8 mouse cellular contexts compared by ENCODE assay signal in the genomic region with DNA sequence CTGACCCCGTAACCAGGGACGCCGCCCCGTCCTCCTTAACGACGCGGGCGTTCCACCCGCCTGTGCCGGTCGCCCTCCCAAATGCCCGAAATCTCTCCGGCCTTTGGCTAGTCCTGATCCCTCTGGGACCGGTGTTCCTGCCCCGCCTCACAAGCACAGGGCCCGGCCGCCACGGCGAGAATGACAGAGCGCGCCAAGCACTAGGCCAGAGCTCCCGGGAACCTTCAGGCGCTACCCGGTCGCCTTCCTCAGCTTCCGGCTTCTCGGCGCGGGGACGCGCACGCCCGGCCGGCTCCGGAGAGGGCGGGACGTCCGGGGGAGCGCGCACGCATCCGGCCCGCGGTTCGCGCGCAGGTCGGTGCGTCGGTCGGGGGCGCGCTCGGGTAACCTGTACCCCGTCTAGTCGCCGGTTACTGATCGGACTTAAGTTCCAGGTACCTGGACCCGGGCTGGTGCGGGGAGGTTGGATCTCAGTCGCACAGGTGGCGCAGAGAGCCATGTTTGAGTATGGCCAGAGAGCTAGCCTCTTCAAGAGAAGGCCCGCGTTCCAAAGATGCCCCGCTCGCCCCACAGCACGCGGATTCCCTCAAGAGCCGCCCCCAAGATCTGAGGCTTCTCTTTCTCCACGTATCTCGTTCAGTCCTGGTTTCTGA. TPM values are rescaled to one million over a fixed set of nuclear protein-coding genes. Genes with fewer than 3 reads are reported as not detected.
DNase-seq lines count a peak whose midpoint lies in the region; ATAC-seq lines count a peak whose summit lies in the region.

A gene (plus strand): TSS at position 41 of the 653 bp plus-strand sequence.

- peak; percentile 88 to 91 for DNase-seq in CD8-positive naive resting alpha-beta T cell, adult 2 months (ENCODE audit: low read depth in 2 of 2, low spot score in 2 of 2)
- DNase-seq in c-Kit-positive CD71-negative TER-119-negative erythroid progenitor cells, embryonic 14.5 days (ENCODE audit: low read depth) = peak; percentile 75
- peak; percentile 95 for DNase-seq in forebrain, embryonic 11.5 days (ENCODE audit: low spot score)
- peak; percentile 93 to 96 for DNase-seq in kidney, postnatal 36 days
- DNase-seq in telencephalon, adult 2 months (ENCODE audit: low read depth, low spot score) = peak; percentile 82

- peak within 1 kb of the TSS; percentile 77 for H3K9ac ChIP-seq in forebrain, embryonic 11.5 days (ENCODE audit: low read length)
- peak within 1 kb of the TSS; percentile 80 for H3K9ac ChIP-seq in heart, embryonic 16.5 days (ENCODE audit: low read length)
- peak within 1 kb of the TSS; percentile 80 for H3K9ac ChIP-seq in liver, embryonic 15.5 days
- H3K9ac ChIP-seq in neural tube, embryonic 12.5 days = peak within 1 kb of the TSS; percentile 78

- H3K36me3 ChIP-seq in forebrain, embryonic 11.5 days (ENCODE audit: control insufficient read depth, insufficient read depth, low read length) = no peaks in the 10 kb centered on the region
- H3K36me3 ChIP-seq in heart, embryonic 16.5 days (ENCODE audit: control insufficient read depth, insufficient read depth) = 0 out of 2 replicates have a peak, but pooled peaks cover 6% of the 10 kb centered on the region
- peaks cover 6% of the 10 kb centered on the region; the same call in 1 of the 2 replicates for H3K36me3 ChIP-seq in liver, embryonic 15.5 days (replicated peaks)
- no peaks in the 10 kb centered on the region for H3K36me3 ChIP-seq in neural tube, embryonic 12.5 days

- ATAC-seq in forebrain, embryonic 11.5 days (replicated peaks; ENCODE audit: low FRiP score) = peak; percentile 94
- peak; percentile 94 for ATAC-seq in heart, embryonic 16.5 days (replicated peaks; ENCODE audit: extremely low read depth, insufficient read depth, low FRiP score)
- peak; percentile 96 for ATAC-seq in liver, embryonic 15.5 days (ENCODE audit: insufficient read depth)
- ATAC-seq in neural tube, embryonic 12.5 days (ENCODE audit: low FRiP score, low read depth) = peak; percentile 95

- under 1% methylated on average over 70 of the region's 71 CpGs for WGBS in forebrain, embryonic 11.5 days
- WGBS in heart, embryonic 16.5 days = under 1% methylated on average over 71 of the region's 71 CpGs
- WGBS in liver, embryonic 15.5 days (ENCODE audit: insufficient replicate concordance) = under 1% methylated on average over 71 of the region's 71 CpGs
- WGBS in neural tube, embryonic 12.5 days = under 1% methylated on average over 71 of the region's 71 CpGs

- no peaks in the 10 kb centered on the region for H3K9me3 ChIP-seq in forebrain, embryonic 11.5 days (ENCODE audit: control insufficient read depth, low read length)
- H3K9me3 ChIP-seq in heart, embryonic 16.5 days (replicated peaks; ENCODE audit: control insufficient read depth, low read length) = no peaks in the 10 kb centered on the region
- H3K9me3 ChIP-seq in liver, embryonic 15.5 days (replicated peaks) = no peaks in the 10 kb centered on the region
- no peaks in the 10 kb centered on the region for H3K9me3 ChIP-seq in neural tube, embryonic 12.5 days

- H3K4me2 ChIP-seq in forebrain, embryonic 11.5 days (ENCODE audit: low read depth, low read length, severe bottlenecking) = peak within 1 kb of the TSS; percentile 67
- H3K4me2 ChIP-seq in heart, embryonic 16.5 days (ENCODE audit: low read depth, low read length) = peak within 1 kb of the TSS; percentile 71
- peak within 1 kb of the TSS; percentile 85 for H3K4me2 ChIP-seq in liver, embryonic 15.5 days
- H3K4me2 ChIP-seq in neural tube, embryonic 12.5 days (replicated peaks) = peak within 1 kb of the TSS; percentile 73

- H3K4me3 ChIP-seq in forebrain, embryonic 11.5 days (ENCODE audit: low read depth, low read length) = peak within 1 kb of the TSS; percentile 72
- peak within 1 kb of the TSS; percentile 68 for H3K4me3 ChIP-seq in heart, embryonic 16.5 days (ENCODE audit: low read length)
- H3K4me3 ChIP-seq in liver, embryonic 15.5 days (replicated peaks) = peak within 1 kb of the TSS; percentile 96
- peak within 1 kb of the TSS; percentile 75 for H3K4me3 ChIP-seq in neural tube, embryonic 12.5 days

- H3K4me1 ChIP-seq in forebrain, embryonic 11.5 days (replicated peaks; ENCODE audit: control insufficient read depth, insufficient read depth, low read length) = no peaks in the 10 kb centered on the region
- H3K4me1 ChIP-seq in heart, embryonic 16.5 days (ENCODE audit: control insufficient read depth, insufficient read depth, low read length) = no peaks in the 10 kb centered on the region; the same call in none of the 2 replicates
- H3K4me1 ChIP-seq in liver, embryonic 15.5 days (replicated peaks) = peaks cover 41% of the 10 kb centered on the region
- peaks cover 2% of the 10 kb centered on the region; the same call in 1 of the 2 replicates for H3K4me1 ChIP-seq in neural tube, embryonic 12.5 days

- H3K27me3 ChIP-seq in forebrain, embryonic 11.5 days (ENCODE audit: control insufficient read depth, insufficient read depth, low read length) = no peaks in the 10 kb centered on the region
- no peaks in the 10 kb centered on the region for H3K27me3 ChIP-seq in heart, embryonic 16.5 days (ENCODE audit: control insufficient read depth, insufficient read depth, low read length)
- H3K27me3 ChIP-seq in liver, embryonic 15.5 days = no peaks in the 10 kb centered on the region
- H3K27me3 ChIP-seq in neural tube, embryonic 12.5 days (replicated peaks) = no peaks in the 10 kb centered on the region

- peak within 1 kb of the TSS; percentile 66 for H3K27ac ChIP-seq in forebrain, embryonic 11.5 days (ENCODE audit: low read depth, low read length)
- peak within 1 kb of the TSS; percentile 84 for H3K27ac ChIP-seq in heart, embryonic 16.5 days (ENCODE audit: low read length)
- H3K27ac ChIP-seq in liver, embryonic 15.5 days (replicated peaks) = peak within 1 kb of the TSS; percentile 94
- peak within 1 kb of the TSS; percentile 71 for H3K27ac ChIP-seq in neural tube, embryonic 12.5 days

RNA-seq across cellular contexts. Expression of the gene that starts here (rescaled TPM):
- polyA plus RNA-seq in forebrain, embryonic 11.5 days (2014; fragmentation: Nextera tagmentation; extraction: Ambion mirVana) = 38.9 and 39.1 TPM in 2 replicates
- 39.9 and 47.4 TPM in 2 replicates for polyA plus RNA-seq in heart, embryonic 16.5 days (2015; fragmentation: Nextera tagmentation; extraction: Ambion mirVana)
- 30.8 and 32.0 TPM in 2 replicates for polyA plus RNA-seq in liver, embryonic 15.5 days (2015; fragmentation: Nextera tagmentation; extraction: Ambion mirVana)
- 36.0 and 45.5 TPM in 2 replicates for polyA plus RNA-seq in neural tube, embryonic 12.5 days (2016; fragmentation: Nextera tagmentation; extraction: Ambion mirVana)

Comparison
In these comparisons a context has a peak if more than half of its experiments do, and no peak if none do; other contexts are left out.
1. Peak in every context shown above with its lines: DNase-seq, ATAC-seq, H3K4me3 ChIP-seq and H3K27ac ChIP-seq.